Mouse (Mus musculus): ENCODE measurements around the gene Nln. TPM values are rescaled to one million over a fixed set of nuclear protein-coding genes. Genes with fewer than 3 reads are reported as not detected.

The Nln gene
- polyA plus RNA-seq, 1 experiment from 2014 or later = 25.2 TPM

GRCm38 (mm10) chr13:104063061-104063460 is 46.4 kb downstream of the Nln start:
- no peak overlapping the region for H3K27ac ChIP-seq (ENCODE audit: low read depth, low read length)
- H3K4me2 ChIP-seq (ENCODE audit: low read depth) = no peak overlapping the region
- no peaks in the 10 kb centered on the region for H3K9me3 ChIP-seq (ENCODE audit: control insufficient read depth, low read length)
- H3K27me3 ChIP-seq (ENCODE audit: control insufficient read depth, insufficient read depth, low read length) = no peaks in the 10 kb centered on the region
- DNase-seq (ENCODE audit: low spot score) (no peak), ATAC-seq (ENCODE audit: insufficient read depth, low FRiP score, low TSS enrichment) (no peak)
- no peaks in the 10 kb centered on the region for H3K36me3 ChIP-seq (ENCODE audit: control insufficient read depth, insufficient read depth, low read length)
- no peak overlapping the region for H3K9ac ChIP-seq (ENCODE audit: low read length)
- 75% methylated on average over 9 of the region's 9 CpGs for WGBS
- no peak overlapping the region for H3K4me3 ChIP-seq (ENCODE audit: low read depth, low read length)
- H3K4me1 ChIP-seq (ENCODE audit: control insufficient read depth, insufficient read depth, low read length) = peaks cover 3% of the 10 kb centered on the region; the same call in 1 of the 2 replicates

GRCm38 (mm10) chr13:104061975-104062750 is 47.3 kb downstream of the Nln start:
- Histone ChIP-seq H3K4me3 (ENCODE audit: low read depth, low read length) (no peak overlapping the region), H3K36me3 (ENCODE audit: control insufficient read depth, insufficient read depth, low read length) (no peaks in the 10 kb centered on the region)

GRCm38 (mm10) chr13:104060231-104060630 is 49.2 kb downstream of the Nln start:
- Histone ChIP-seq H3K4me1 (ENCODE audit: control insufficient read depth, insufficient read depth, low read length) (peaks cover 3% of the 10 kb centered on the region; the same call in 1 of the 2 replicates), H3K27ac (ENCODE audit: low read depth, low read length) (no peak overlapping the region), H3K9me3 (ENCODE audit: control insufficient read depth, low read length) (no peaks in the 10 kb centered on the region), H3K27me3 (ENCODE audit: control insufficient read depth, insufficient read depth, low read length) (no peaks in the 10 kb centered on the region), H3K36me3 (ENCODE audit: control insufficient read depth, insufficient read depth, low read length) (no peaks in the 10 kb centered on the region; the same call in 1 of the 2 replicates), H3K4me3 (ENCODE audit: low read depth, low read length) (no peak overlapping the region), H3K9ac (ENCODE audit: low read length) (no peak overlapping the region), H3K4me2 (ENCODE audit: low read depth) (no peak overlapping the region)
- 79% methylated on average over 1 of the region's 1 CpGs for WGBS
- DNase-seq (ENCODE audit: low spot score) (no peak), ATAC-seq (ENCODE audit: insufficient read depth, low FRiP score, low TSS enrichment) (no peak)

More at GRCm38 (mm10) chr13:104061975-104062750, 47.3 kb downstream of the Nln start:
- no peaks in the 10 kb centered on the region for H3K27me3 ChIP-seq (ENCODE audit: control insufficient read depth, insufficient read depth, low read length)
- H3K4me1 ChIP-seq (ENCODE audit: control insufficient read depth, insufficient read depth, low read length) = peaks cover 3% of the 10 kb centered on the region; the same call in 1 of the 2 replicates
- ATAC-seq (ENCODE audit: insufficient read depth, low FRiP score, low TSS enrichment) = peak; percentile 65; the same call in 1 of the 2 replicates
- H3K9me3 ChIP-seq (ENCODE audit: control insufficient read depth, low read length) = no peaks in the 10 kb centered on the region
- no peak for DNase-seq (ENCODE audit: low spot score)
- 60% methylated on average over 2 of the region's 2 CpGs for WGBS
- no peak overlapping the region for H3K4me2 ChIP-seq (ENCODE audit: low read depth)
- H3K9ac ChIP-seq (ENCODE audit: low read length) = no peak overlapping the region
- 0 out of 2 replicates have a peak overlapping the region, but pooled peaks have one; percentile 34 for H3K27ac ChIP-seq (ENCODE audit: low read depth, low read length)

GRCm38 (mm10) chr13:104059536-104059935 is 49.9 kb downstream of the Nln start:
- no peak overlapping the region for H3K4me3 ChIP-seq (ENCODE audit: low read depth, low read length)
- H3K9ac ChIP-seq (ENCODE audit: low read length) = no peak overlapping the region
- H3K36me3 ChIP-seq (ENCODE audit: control insufficient read depth, insufficient read depth, low read length) = no peaks in the 10 kb centered on the region; the same call in 1 of the 2 replicates
- no peaks in the 10 kb centered on the region for H3K27me3 ChIP-seq (ENCODE audit: control insufficient read depth, insufficient read depth, low read length)
- no peaks in the 10 kb centered on the region for H3K9me3 ChIP-seq (ENCODE audit: control insufficient read depth, low read length)
- DNase-seq (ENCODE audit: low spot score) = no peak
- no peak overlapping the region for H3K4me2 ChIP-seq (ENCODE audit: low read depth)
- no peak for ATAC-seq (ENCODE audit: insufficient read depth, low FRiP score, low TSS enrichment)
- 91% methylated on average over 4 of the region's 4 CpGs for WGBS
- peaks cover 3% of the 10 kb centered on the region; the same call in 1 of the 2 replicates for H3K4me1 ChIP-seq (ENCODE audit: control insufficient read depth, insufficient read depth, low read length)
- no peak overlapping the region for H3K27ac ChIP-seq (ENCODE audit: low read depth, low read length)

GRCm38 (mm10) chr13:104058761-104059160 is 50.7 kb downstream of the Nln start:
- DNase-seq (ENCODE audit: low spot score) = no peak
- no peak for ATAC-seq (ENCODE audit: insufficient read depth, low FRiP score, low TSS enrichment)
- Histone ChIP-seq H3K27ac (ENCODE audit: low read depth, low read length) (no peak overlapping the region), H3K9ac (ENCODE audit: low read length) (no peak overlapping the region), H3K36me3 (ENCODE audit: control insufficient read depth, insufficient read depth, low read length) (no peaks in the 10 kb centered on the region; the same call in 1 of the 2 replicates), H3K27me3 (ENCODE audit: control insufficient read depth, insufficient read depth, low read length) (no peaks in the 10 kb centered on the region), H3K4me2 (ENCODE audit: low read depth) (no peak overlapping the region), H3K9me3 (ENCODE audit: control insufficient read depth, low read length) (no peaks in the 10 kb centered on the region), H3K4me1 (ENCODE audit: control insufficient read depth, insufficient read depth, low read length) (peaks cover 3% of the 10 kb centered on the region; the same call in 1 of the 2 replicates), H3K4me3 (ENCODE audit: low read depth, low read length) (no peak overlapping the region)
- 93% methylated on average over 9 of the region's 9 CpGs for WGBS

- ATAC-seq (ENCODE audit: insufficient read depth, low FRiP score, low TSS enrichment) (no peak), DNase-seq (ENCODE audit: low spot score) (no peak)
- 83% methylated on average over 9 of the region's 9 CpGs for WGBS
- H3K4me2 ChIP-seq (ENCODE audit: low read depth) = no peak overlapping the region
- no peaks in the 10 kb centered on the region for H3K9me3 ChIP-seq (ENCODE audit: control insufficient read depth, low read length)
- H3K36me3 ChIP-seq (ENCODE audit: control insufficient read depth, insufficient read depth, low read length) = no peaks in the 10 kb centered on the region; the same call in 1 of the 2 replicates
- no peak overlapping the region for H3K27ac ChIP-seq (ENCODE audit: low read depth, low read length)
- H3K9ac ChIP-seq (ENCODE audit: low read length) = no peak overlapping the region
- no peaks in the 10 kb centered on the region for H3K4me1 ChIP-seq (ENCODE audit: control insufficient read depth, insufficient read depth, low read length)
- no peak overlapping the region for H3K4me3 ChIP-seq (ENCODE audit: low read depth, low read length)
- no peaks in the 10 kb centered on the region for H3K27me3 ChIP-seq (ENCODE audit: control insufficient read depth, insufficient read depth, low read length)
These were observed 57.1 kb downstream of the Nln start for GRCm38 (mm10) chr13:104052271-104052753.

GRCm38 (mm10) chr13:104048835-104049234 is 60.6 kb downstream of the Nln start:
- H3K9me3 ChIP-seq (ENCODE audit: control insufficient read depth, low read length) = no peaks in the 10 kb centered on the region
- H3K27me3 ChIP-seq (ENCODE audit: control insufficient read depth, insufficient read depth, low read length) = no peaks in the 10 kb centered on the region
- DNase-seq (ENCODE audit: low spot score) (no peak), ATAC-seq (ENCODE audit: insufficient read depth, low FRiP score, low TSS enrichment) (no peak)
- H3K4me2 ChIP-seq (ENCODE audit: low read depth) = no peak overlapping the region
- H3K4me3 ChIP-seq (ENCODE audit: low read depth, low read length) = no peak overlapping the region
- H3K4me1 ChIP-seq (ENCODE audit: control insufficient read depth, insufficient read depth, low read length) = no peaks in the 10 kb centered on the region
- no peak overlapping the region for H3K9ac ChIP-seq (ENCODE audit: low read length)
- WGBS = 81% methylated on average over 3 of the region's 3 CpGs
- H3K36me3 ChIP-seq (ENCODE audit: control insufficient read depth, insufficient read depth, low read length) = no peaks in the 10 kb centered on the region
- H3K27ac ChIP-seq (ENCODE audit: low read depth, low read length) = no peak overlapping the region

GRCm38 (mm10) chr13:104045108-104045507 is 64.3 kb downstream of the Nln start:
- H3K36me3 ChIP-seq (ENCODE audit: control insufficient read depth, insufficient read depth, low read length) = no peaks in the 10 kb centered on the region

GRCm38 (mm10) chr13:104044332-104044731 is 65.1 kb downstream of the Nln start:
- no peak overlapping the region for H3K4me3 ChIP-seq (ENCODE audit: low read depth, low read length)
- no peak overlapping the region for H3K4me2 ChIP-seq (ENCODE audit: low read depth)
- no peaks in the 10 kb centered on the region for H3K36me3 ChIP-seq (ENCODE audit: control insufficient read depth, insufficient read depth, low read length)
- no peak overlapping the region for H3K27ac ChIP-seq (ENCODE audit: low read depth, low read length)
- H3K9ac ChIP-seq (ENCODE audit: low read length) = no peak overlapping the region
- no peaks in the 10 kb centered on the region for H3K27me3 ChIP-seq (ENCODE audit: control insufficient read depth, insufficient read depth, low read length)
- 92% methylated on average over 4 of the region's 4 CpGs for WGBS
- no peaks in the 10 kb centered on the region for H3K9me3 ChIP-seq (ENCODE audit: control insufficient read depth, low read length)
- no peak for ATAC-seq (ENCODE audit: insufficient read depth, low FRiP score, low TSS enrichment)
- no peaks in the 10 kb centered on the region for H3K4me1 ChIP-seq (ENCODE audit: control insufficient read depth, insufficient read depth, low read length)
- no peak for DNase-seq (ENCODE audit: low spot score)

More at GRCm38 (mm10) chr13:104045108-104045507, 64.3 kb downstream of the Nln start:
- H3K9ac ChIP-seq (ENCODE audit: low read length) = no peak overlapping the region
- no peak overlapping the region for H3K4me3 ChIP-seq (ENCODE audit: low read depth, low read length)
- H3K27ac ChIP-seq (ENCODE audit: low read depth, low read length) = no peak overlapping the region
- no peaks in the 10 kb centered on the region for H3K27me3 ChIP-seq (ENCODE audit: control insufficient read depth, insufficient read depth, low read length)
- 88% methylated on average over 4 of the region's 4 CpGs for WGBS
- H3K4me2 ChIP-seq (ENCODE audit: low read depth) = no peak overlapping the region
- no peak for DNase-seq (ENCODE audit: low spot score)
- no peaks in the 10 kb centered on the region for H3K4me1 ChIP-seq (ENCODE audit: control insufficient read depth, insufficient read depth, low read length)
- ATAC-seq (ENCODE audit: insufficient read depth, low FRiP score, low TSS enrichment) = no peak
- no peaks in the 10 kb centered on the region for H3K9me3 ChIP-seq (ENCODE audit: control insufficient read depth, low read length)
